Mouse (Mus musculus): Measurements from ENCODE around the gene Gm20721.

DNA sequence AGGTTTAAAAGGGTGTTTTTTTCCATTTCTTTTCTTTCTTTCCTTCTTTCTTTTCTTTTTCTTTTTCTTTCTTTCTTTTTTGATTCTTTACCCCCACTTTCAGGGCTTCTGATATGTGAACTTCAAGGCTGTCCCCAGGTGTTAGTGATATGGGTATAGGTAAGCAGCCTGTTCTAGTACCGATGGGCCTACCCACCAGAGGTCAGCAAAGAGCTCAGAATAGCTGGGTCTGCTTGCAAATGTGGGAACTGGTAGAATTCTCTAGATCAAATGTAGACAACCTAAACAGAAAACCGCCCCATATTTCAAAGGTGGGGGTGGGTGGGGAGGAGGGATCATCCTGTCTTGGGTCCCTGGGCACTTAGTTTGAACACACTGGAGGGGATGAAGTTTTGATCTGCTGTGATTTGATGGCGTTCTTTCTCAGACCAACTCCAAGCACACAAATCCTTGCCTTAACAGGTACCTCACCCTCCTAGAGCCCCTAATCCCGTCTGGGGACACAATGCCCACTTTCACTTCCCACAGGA, 34.3 kb downstream of the Gm20721 start:
- TF ChIP-seq ZC3H11A (IDR thresholded peaks at IDR 0.05; ENCODE audit: borderline replicate concordance, low read depth, low read length): peak; percentile 86
- TF ChIP-seq CHD2 (IDR thresholded peaks at IDR 0.05; ENCODE audit: low read depth, low read length): no peak
- no peak for TF ChIP-seq HCFC1 (IDR thresholded peaks at IDR 0.05; ENCODE audit: borderline replicate concordance, insufficient read depth, low read length)
- TF ChIP-seq MAFK (IDR thresholded peaks at IDR 0.05; ENCODE audit: insufficient read depth, low read depth, low read length): no peak
- no peak for TF ChIP-seq ZNF384 (IDR thresholded peaks at IDR 0.05; ENCODE audit: low read depth, low read length)

Measured in ES-E14 (cell line).